Mouse (Mus musculus) liver, adult 10 weeks (tissue): Measurements from ENCODE around the gene Tesk1. TPM values are rescaled to one million over a fixed set of nuclear protein-coding genes. Genes with fewer than 3 reads are reported as not detected.

Source experiments
- polyA plus RNA-seq: library from polyadenylated mRNA; stranded (reverse); fragments of 350-450 nt; fragmentation: Illumina TruSeq; extraction: RNeasy Lipid Tissue Mini Kit (QIAGEN cat#74804); gene quantifications from one replicate; pipeline ENCODE4 v1.2.3, GENCODE M21; 2014; ENCODE audit warnings: low read depth, low replicate concordance

The Tesk1 gene
- 0.37 TPM for polyA plus RNA-seq

GRCm38 (mm10) chr4:43441639-43442038 is at the start of gene Tesk1:
TSS of gene Tesk1 (plus strand) at chr4:43441939.

DNA sequence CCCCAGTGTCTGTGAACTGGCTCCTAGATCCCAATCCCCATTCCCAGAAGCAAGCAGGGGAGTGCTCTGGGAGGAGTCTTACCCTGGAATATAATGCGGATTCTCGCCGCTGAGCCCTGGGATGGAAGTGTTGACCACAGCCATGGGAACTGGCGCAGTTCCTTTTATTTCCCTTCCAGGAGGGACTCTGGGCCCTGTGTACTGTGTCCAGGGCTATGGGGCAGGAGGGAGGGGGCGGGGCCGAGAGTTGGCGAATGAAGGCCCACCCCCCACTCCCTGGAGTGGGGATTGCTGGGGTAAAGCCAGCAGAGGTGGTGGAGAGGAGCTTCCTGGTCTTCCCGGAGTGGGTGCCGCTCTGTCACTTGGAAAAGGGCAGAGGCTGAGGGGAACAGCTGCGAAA is 12.8 kb upstream of the Tesk1 start, which contains the start of gene Fam166b:
Gene Fam166b, minus strand, starts transcription at position 189 of the 400 bp plus-strand sequence.

GRCm38 (mm10) chr4:43454041-43454836 is 12.5 kb downstream of the Tesk1 start, which contains the start of gene Cd72:
TSS of gene Cd72 (minus strand) at chr4:43454628.

GRCm38 (mm10) chr4:43483535-43484091 is 41.9 kb downstream of the Tesk1 start, which contains the start of gene Sit1:
TSS of gene Sit1 (minus strand) at chr4:43483734.

GRCm38 (mm10) chr4:43492821-43493185 is 51.1 kb downstream of the Tesk1 start, which contains the start of gene Ccdc107:
TSS of gene Ccdc107 (plus strand) at chr4:43492900.

Other genes starting within 250 kb of the Tesk1 start
- gene Atp8b5, start 174.8 kb upstream of the Tesk1 start, polyA plus RNA-seq: 0.37 TPM
- 0.21 TPM for gene Rusc2, start 60.0 kb upstream of the Tesk1 start, polyA plus RNA-seq
- gene Fam166b, start 12.8 kb upstream of the Tesk1 start, polyA plus RNA-seq: not detected
- gene Cd72, start 12.7 kb downstream of the Tesk1 start, polyA plus RNA-seq: 3.3 TPM
- gene Sit1, start 41.8 kb downstream of the Tesk1 start, polyA plus RNA-seq: not detected
- gene Ccdc107, start 51.0 kb downstream of the Tesk1 start, polyA plus RNA-seq: 19.9 TPM
- not detected for gene Arhgef39, start 57.8 kb downstream of the Tesk1 start, polyA plus RNA-seq
- gene Car9, start 65.0 kb downstream of the Tesk1 start, polyA plus RNA-seq: not detected
- gene Tpm2, start 81.8 kb downstream of the Tesk1 start, polyA plus RNA-seq: 3.7 TPM
- 14.6 TPM for gene Creb3, start 120.4 kb downstream of the Tesk1 start, polyA plus RNA-seq
- gene Tln1, start 120.8 kb downstream of the Tesk1 start, polyA plus RNA-seq: 14.8 TPM
- 5.0 TPM for gene Rgp1, start 136.8 kb downstream of the Tesk1 start, polyA plus RNA-seq
- gene Gba2, start 136.9 kb downstream of the Tesk1 start, polyA plus RNA-seq: 2.2 TPM
- not detected for gene Msmp, start 142.6 kb downstream of the Tesk1 start, polyA plus RNA-seq
- 17.8 TPM for gene Npr2, start 190.0 kb downstream of the Tesk1 start, polyA plus RNA-seq
- not detected for gene Spag8, start 211.7 kb downstream of the Tesk1 start, polyA plus RNA-seq
- gene Hint2, start 214.5 kb downstream of the Tesk1 start, polyA plus RNA-seq: 23.0 TPM
- gene Tmem8b, start 227.0 kb downstream of the Tesk1 start, polyA plus RNA-seq: 0.72 TPM
- not detected for gene Fam221b, start 227.2 kb downstream of the Tesk1 start, polyA plus RNA-seq